Mouse (Mus musculus): ENCODE results near the gene Derl3.

DNA sequence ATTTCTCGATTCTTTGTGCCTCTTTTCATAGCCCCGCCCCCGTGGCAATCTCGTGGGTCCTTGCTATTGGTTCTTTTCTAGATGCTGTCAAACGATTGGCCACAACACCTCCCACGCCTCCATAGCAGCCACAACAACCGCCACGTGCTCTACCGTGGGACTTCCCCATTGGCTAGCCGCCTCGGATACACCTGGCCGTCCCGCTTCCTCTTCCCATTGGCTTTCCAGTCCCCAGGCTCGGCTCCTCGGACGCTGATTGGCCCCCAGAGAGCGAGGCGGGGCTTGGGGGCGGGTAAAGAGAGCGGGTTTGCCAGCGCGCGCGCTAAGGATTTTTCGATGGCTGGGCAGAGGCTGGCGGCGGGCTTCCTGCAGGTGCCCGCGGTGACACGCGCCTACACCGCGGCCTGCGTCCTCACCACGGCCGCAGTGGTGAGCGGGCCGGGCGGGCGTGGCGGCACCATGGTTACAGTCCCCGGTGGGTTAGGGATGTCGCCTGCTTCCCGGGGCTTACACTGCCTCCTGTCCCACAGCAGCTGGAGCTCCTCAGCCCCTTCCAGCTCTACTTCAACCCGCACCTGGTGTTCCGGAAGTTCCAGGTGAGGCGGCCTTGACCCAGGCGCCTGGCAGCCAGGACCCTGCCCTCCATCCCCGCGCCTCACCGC lies at the start of gene Derl3:
- no peak for TF ChIP-seq CTCF (IDR thresholded peaks at IDR 0.05; ENCODE audit: low read depth, low read length)
- no peak for TF ChIP-seq GATA1 (IDR thresholded peaks at IDR 0.05; ENCODE audit: borderline replicate concordance, low read length)
- TF ChIP-seq TAL1 (conservative IDR thresholded peaks at IDR 0.05; ENCODE audit: low read depth, low read length), result no peak
- TF ChIP-seq GATA2 (IDR thresholded peaks at IDR 0.05; ENCODE audit: borderline replicate concordance, low read depth, low read length), result no peak
- TF ChIP-seq POLR2AphosphoS5 (IDR thresholded peaks at IDR 0.05; ENCODE audit: insufficient replicate concordance, low read depth, low read length), result no peak
